Comparison of ENCODE assay signal across 8 mouse cellular contexts in genomic region chr19:45749243-45750043, GRCm38 (mm10). TPM values are rescaled to one million over a fixed set of nuclear protein-coding genes. Genes with fewer than 3 reads are reported as not detected.
A peak's percentile ranks its signal among the peaks of the same experiment; 100 is the strongest.
DNase-seq lines count a peak whose midpoint lies in the region; ATAC-seq and TF ChIP-seq lines count a peak whose summit lies in the region.

Gene Npm3 (minus strand): TSS chr19:45749591.

- H3K9ac ChIP-seq in embryonic facial prominence, embryonic 13.5 days = peak within 1 kb of the TSS; percentile 93
- H3K9ac ChIP-seq in heart, adult 2 months (ENCODE audit: low read depth, low read length) = peak within 1 kb of the TSS; percentile 92
- peak within 1 kb of the TSS; percentile 78 for H3K9ac ChIP-seq in limb, embryonic 14.5 days (ENCODE audit: low read depth, low read length, severe bottlenecking)
- H3K9ac ChIP-seq in midbrain, postnatal 0 days (replicated peaks; ENCODE audit: low read length, poor library complexity, severe bottlenecking) = peak within 1 kb of the TSS; percentile 70

- WGBS in embryonic facial prominence, embryonic 13.5 days = under 1% methylated on average over 59 of the region's 60 CpGs
- WGBS in heart, adult 2 months = 2% methylated on average over 59 of the region's 60 CpGs
- WGBS in limb, embryonic 14.5 days = 1% methylated on average over 42 of the region's 60 CpGs
- under 1% methylated on average over 49 of the region's 60 CpGs for WGBS in midbrain, postnatal 0 days

- no peak for TF ChIP-seq EP300 in heart, adult 2 months (IDR thresholded peaks at IDR 0.05; ENCODE audit: insufficient read depth, low read depth, low read length)

- H3K4me2 ChIP-seq in embryonic facial prominence, embryonic 13.5 days = peak within 1 kb of the TSS; percentile 94
- H3K4me2 ChIP-seq in limb, embryonic 14.5 days (replicated peaks; ENCODE audit: low read depth, low read length, severe bottlenecking) = peak within 1 kb of the TSS; percentile 90
- H3K4me2 ChIP-seq in midbrain, postnatal 0 days (ENCODE audit: low read depth, low read length, poor library complexity, severe bottlenecking) = peak within 1 kb of the TSS; percentile 95

- no peak for TF ChIP-seq CTCF in heart, adult 2 months (IDR thresholded peaks at IDR 0.05)
- no peak for TF ChIP-seq CTCF in midbrain, postnatal 0 days (IDR thresholded peaks at IDR 0.05)

- peak within 1 kb of the TSS; percentile 92 for H3K4me3 ChIP-seq in embryonic facial prominence, embryonic 13.5 days
- H3K4me3 ChIP-seq in heart, adult 2 months = peak within 1 kb of the TSS; percentile 68
- H3K4me3 ChIP-seq in limb, embryonic 14.5 days (replicated peaks; ENCODE audit: low read length) = peak within 1 kb of the TSS; percentile 75
- peak within 1 kb of the TSS; percentile 86 for H3K4me3 ChIP-seq in midbrain, postnatal 0 days (ENCODE audit: low read depth, low read length)

- peaks cover 28% of the 10 kb centered on the region for H3K36me3 ChIP-seq in embryonic facial prominence, embryonic 13.5 days
- peaks cover 3% of the 10 kb centered on the region; the same call in 1 of the 2 replicates for H3K36me3 ChIP-seq in heart, adult 2 months (ENCODE audit: control insufficient read depth, insufficient read depth, low read length)
- peaks cover 35% of the 10 kb centered on the region for H3K36me3 ChIP-seq in limb, embryonic 14.5 days (ENCODE audit: control insufficient read depth, insufficient read depth, low read length)
- H3K36me3 ChIP-seq in midbrain, postnatal 0 days (ENCODE audit: insufficient read depth, low read length) = peaks cover 18% of the 10 kb centered on the region

- peaks cover 38% of the 10 kb centered on the region for H3K4me1 ChIP-seq in embryonic facial prominence, embryonic 13.5 days
- H3K4me1 ChIP-seq in heart, adult 2 months (ENCODE audit: control insufficient read depth, insufficient read depth, low read length) = peaks cover 9% of the 10 kb centered on the region
- H3K4me1 ChIP-seq in limb, embryonic 14.5 days (ENCODE audit: control insufficient read depth, insufficient read depth, low read length) = peaks cover 12% of the 10 kb centered on the region
- 0 out of 2 replicates have a peak, but pooled peaks cover 10% of the 10 kb centered on the region for H3K4me1 ChIP-seq in midbrain, postnatal 0 days (ENCODE audit: insufficient read depth, low read length)

- intact Hi-C loops in heart, adult 2 months (cut with DNase I) = loop anchor here (2.0 to 5.0 kb wide), 2 partner anchors 33 to 92 kb away; partner anchors contain the start of gene Mgea5

- ATAC-seq in embryonic facial prominence, embryonic 13.5 days (ENCODE audit: insufficient number of reproducible peaks, insufficient read depth, low FRiP score, low TSS enrichment, low read depth) = peak; percentile 65
- ATAC-seq in limb, embryonic 14.5 days (ENCODE audit: low FRiP score, low read depth) = peak; percentile 85
- peak; percentile 86 for ATAC-seq in midbrain, postnatal 0 days (ENCODE audit: low FRiP score)

- H3K79me2 ChIP-seq in heart, adult 2 months (replicated peaks; ENCODE audit: control insufficient read depth, insufficient read depth, low read length) = no peaks in the 10 kb centered on the region

- no peaks in the 10 kb centered on the region for H3K9me3 ChIP-seq in embryonic facial prominence, embryonic 13.5 days
- H3K9me3 ChIP-seq in limb, embryonic 14.5 days (ENCODE audit: control insufficient read depth, low read length) = no peaks in the 10 kb centered on the region
- no peaks in the 10 kb centered on the region for H3K9me3 ChIP-seq in midbrain, postnatal 0 days (ENCODE audit: low read length)

- H3K27me3 ChIP-seq in embryonic facial prominence, embryonic 13.5 days = peaks cover 29% of the 10 kb centered on the region
- H3K27me3 ChIP-seq in heart, adult 2 months (ENCODE audit: control insufficient read depth, insufficient read depth, low read length) = no peaks in the 10 kb centered on the region; the same call in 1 of the 2 replicates
- H3K27me3 ChIP-seq in limb, embryonic 14.5 days (ENCODE audit: control insufficient read depth, insufficient read depth, low read length) = peaks cover 24% of the 10 kb centered on the region
- H3K27me3 ChIP-seq in midbrain, postnatal 0 days (ENCODE audit: insufficient read depth, low read length) = peaks cover 18% of the 10 kb centered on the region

- peak; percentile 89 for DNase-seq in 3T3-L1 (ENCODE audit: low read depth, low spot score)
- DNase-seq in adrenal gland, postnatal 36 days = peak; percentile 89 to 94
- DNase-seq in heart, adult 2 months = peak; percentile 86 to 88
- peak; percentile 72 to 88 for DNase-seq in kidney, adult 8-10 months
- peak; percentile 86 for DNase-seq in limb, embryonic 14.5 days (ENCODE audit: low spot score)
- DNase-seq in midbrain, postnatal 0 days (ENCODE audit: low spot score) = peak; percentile 87
- peak; percentile 75 to 82 for DNase-seq in spleen, postnatal 14 days (ENCODE audit: low spot score in 2 of 2)

- 0 out of 2 replicates have a peak within 1 kb of the TSS, but pooled peaks have one; percentile 57 for H3K27ac ChIP-seq in embryonic facial prominence, embryonic 13.5 days
- peak within 1 kb of the TSS; percentile 49 for H3K27ac ChIP-seq in heart, adult 2 months
- no peak within 1 kb of the TSS for H3K27ac ChIP-seq in limb, embryonic 14.5 days (replicated peaks; ENCODE audit: low read depth, low read length)
- H3K27ac ChIP-seq in midbrain, postnatal 0 days (ENCODE audit: low read depth, low read length) = peak within 1 kb of the TSS; percentile 32; the same call in 1 of the 2 replicates

- TF ChIP-seq POLR2A in heart, adult 2 months (IDR thresholded peaks at IDR 0.05; ENCODE audit: insufficient read depth, low read depth, low read length) = peak; percentile 33; the same call in 1 of the 2 replicates
- TF ChIP-seq POLR2A in limb, embryonic 14.5 days (IDR thresholded peaks at IDR 0.05; ENCODE audit: borderline replicate concordance, extremely low read depth, insufficient read depth, insufficient read length) = no peak

RNA-seq across cellular contexts. Expression of gene Npm3, which starts in this region (rescaled TPM):
- total RNA-seq in adrenal gland, postnatal 36 days (2021) = 10 to 100 TPM; 31.7 to 38.0 TPM
- polyA plus RNA-seq in embryonic facial prominence, embryonic 13.5 days (2015; fragmentation: Nextera tagmentation; extraction: Ambion mirVana) = 16.8 and 17.7 TPM in 2 replicates
- total RNA-seq in heart, adult 2 months (2021) = 10 to 100 TPM; 15.6 to 15.7 TPM
- polyA plus RNA-seq in heart, adult 2 months (2012; rRNA removed) = 25.2 and 28.0 TPM in 2 replicates
- 130 and 162 TPM in 2 replicates for polyA plus RNA-seq in limb, embryonic 14.5 days (2012; rRNA removed)
- polyA plus RNA-seq in limb, embryonic 14.5 days (2014; fragmentation: Nextera tagmentation; extraction: Ambion mirVana) = 20.2 and 21.7 TPM in 2 replicates
- total RNA-seq in midbrain, postnatal 0 days (2014; rRNA removed) = 26.1 and 40.2 TPM in 2 replicates
- polyA plus RNA-seq in midbrain, postnatal 0 days (2015; fragmentation: Nextera tagmentation; extraction: Ambion mirVana) = 5.6 and 6.5 TPM in 2 replicates
